8 mouse cellular contexts compared by ENCODE assay signal in the genomic region with DNA sequence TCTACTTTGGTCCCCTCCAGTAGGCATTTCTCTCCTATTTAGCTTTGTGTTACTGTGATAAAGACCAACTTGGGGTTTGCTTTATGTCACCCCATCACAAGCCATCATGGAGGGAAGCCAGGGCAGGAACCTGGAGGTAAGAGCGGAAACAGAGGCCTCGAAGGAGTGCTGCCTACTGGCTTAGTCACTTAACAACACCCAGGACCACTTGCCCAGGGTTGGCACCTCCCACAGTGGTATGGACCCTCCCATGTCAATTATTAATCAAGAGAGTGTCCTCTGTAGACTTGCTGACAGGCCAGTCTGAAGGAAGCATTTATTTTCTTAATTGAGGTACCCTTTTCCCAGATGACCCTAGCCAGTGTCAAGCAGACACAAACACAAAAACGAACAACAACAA. TPM values are rescaled to one million over a fixed set of nuclear protein-coding genes. Genes with fewer than 3 reads are reported as not detected.
DNase-seq lines count a peak whose midpoint lies in the region; ATAC-seq and TF ChIP-seq lines count a peak whose summit lies in the region.

No protein-coding gene starts in this region.

- 60% methylated on average over 3 of the region's 3 CpGs for WGBS in heart, embryonic 14.5 days
- 57% methylated on average over 3 of the region's 3 CpGs for WGBS in forebrain, embryonic 12.5 days
- WGBS in kidney, postnatal 0 days = 38% methylated on average over 3 of the region's 3 CpGs
- 64% methylated on average over 3 of the region's 3 CpGs for WGBS in neural tube, embryonic 12.5 days

- ATAC-seq in heart, embryonic 14.5 days (ENCODE audit: insufficient number of reproducible peaks, insufficient read depth, low FRiP score, low read depth) = no peak
- 0 out of 2 replicates have a peak, but pooled peaks have one; percentile 37 for ATAC-seq in forebrain, embryonic 12.5 days (ENCODE audit: low FRiP score)
- peak; percentile 57; the same call in 1 of the 2 replicates for ATAC-seq in kidney, postnatal 0 days (replicated peaks; ENCODE audit: low FRiP score, low read depth)
- ATAC-seq in neural tube, embryonic 12.5 days (ENCODE audit: low FRiP score, low read depth) = no peak

- H3K36me3 ChIP-seq in heart, embryonic 14.5 days (ENCODE audit: control insufficient read depth, insufficient read depth, low read length) = peaks cover 12% of the 10 kb centered on the region
- no peaks in the 10 kb centered on the region for H3K36me3 ChIP-seq in forebrain, embryonic 12.5 days (replicated peaks)
- H3K36me3 ChIP-seq in kidney, postnatal 0 days (ENCODE audit: insufficient read depth, low read length) = no peaks in the 10 kb centered on the region
- no peaks in the 10 kb centered on the region for H3K36me3 ChIP-seq in neural tube, embryonic 12.5 days

- peak overlapping the region; percentile 75 for H3K9ac ChIP-seq in heart, embryonic 14.5 days (ENCODE audit: low read length)
- H3K9ac ChIP-seq in forebrain, embryonic 12.5 days = peak overlapping the region; percentile 59
- peak overlapping the region; percentile 81 for H3K9ac ChIP-seq in kidney, postnatal 0 days (ENCODE audit: low read depth, low read length)
- H3K9ac ChIP-seq in neural tube, embryonic 12.5 days = peak overlapping the region; percentile 66; the same call in 1 of the 2 replicates

- H3K27ac ChIP-seq in heart, embryonic 14.5 days (replicated peaks in 1 of 2; ENCODE audit: control insufficient read depth in 1 of 2, insufficient read depth in 1 of 2, low read depth in 2 of 2, low read length in 2 of 2) = peak overlapping the region; percentile 95 to 99; a peak in 3 of 4 replicates
- H3K27ac ChIP-seq in forebrain, embryonic 12.5 days = peak overlapping the region; percentile 97
- H3K27ac ChIP-seq in kidney, postnatal 0 days = peak overlapping the region; percentile 98
- no peak overlapping the region for H3K27ac ChIP-seq in neural tube, embryonic 12.5 days

- no peak for TF ChIP-seq CTCF in kidney, postnatal 0 days (IDR thresholded peaks at IDR 0.05; ENCODE audit: low read depth)

- DNase-seq in heart, adult 8-10 months (ENCODE audit: low spot score) = no peak
- peak; percentile 50 for DNase-seq in kidney, postnatal 0 days (ENCODE audit: low spot score)
- no peak for DNase-seq in urinary bladder, adult 2 months (ENCODE audit: low spot score)
- no peak for DNase-seq in retina, embryonic 14.5 days (ENCODE audit: low spot score)
- DNase-seq in adrenal gland, adult 8-10 months = no peak

- peak overlapping the region; percentile 87 for H3K4me2 ChIP-seq in heart, embryonic 14.5 days (ENCODE audit: low read length)
- H3K4me2 ChIP-seq in forebrain, embryonic 12.5 days = peak overlapping the region; percentile 70
- H3K4me2 ChIP-seq in kidney, postnatal 0 days (ENCODE audit: low read length) = peak overlapping the region; percentile 81
- peak overlapping the region; percentile 74 for H3K4me2 ChIP-seq in neural tube, embryonic 12.5 days (replicated peaks)

- H3K4me1 ChIP-seq in heart, embryonic 14.5 days (ENCODE audit: control insufficient read depth in 2 of 2, insufficient read depth in 2 of 2, low read length in 2 of 2) = peaks cover 7 to 14% of the 10 kb centered on the region in 2 experiments
- peaks cover 15% of the 10 kb centered on the region for H3K4me1 ChIP-seq in forebrain, embryonic 12.5 days
- H3K4me1 ChIP-seq in kidney, postnatal 0 days (replicated peaks; ENCODE audit: insufficient read depth, low read length) = peaks cover 4% of the 10 kb centered on the region
- peaks cover 8% of the 10 kb centered on the region for H3K4me1 ChIP-seq in neural tube, embryonic 12.5 days

- no peaks in the 10 kb centered on the region for H3K9me3 ChIP-seq in heart, embryonic 14.5 days (ENCODE audit: control insufficient read depth, low read length)
- H3K9me3 ChIP-seq in forebrain, embryonic 12.5 days = no peaks in the 10 kb centered on the region
- H3K9me3 ChIP-seq in kidney, postnatal 0 days (replicated peaks; ENCODE audit: low read length) = no peaks in the 10 kb centered on the region
- no peaks in the 10 kb centered on the region for H3K9me3 ChIP-seq in neural tube, embryonic 12.5 days

- peak overlapping the region; percentile 63 to 98; a peak in 3 of 4 replicates for H3K4me3 ChIP-seq in heart, embryonic 14.5 days (ENCODE audit: control insufficient read depth in 1 of 2, insufficient read depth in 1 of 2, low read depth in 1 of 2, low read length in 2 of 2)
- peak overlapping the region; percentile 58 for H3K4me3 ChIP-seq in forebrain, embryonic 12.5 days (replicated peaks)
- peak overlapping the region; percentile 63 for H3K4me3 ChIP-seq in kidney, postnatal 0 days (replicated peaks; ENCODE audit: low read depth, low read length)
- H3K4me3 ChIP-seq in neural tube, embryonic 12.5 days = peak overlapping the region; percentile 63

- no peaks in the 10 kb centered on the region for H3K27me3 ChIP-seq in heart, embryonic 14.5 days (ENCODE audit: control insufficient read depth, insufficient read depth, low read length)
- peaks cover 17% of the 10 kb centered on the region; the same call in 1 of the 2 replicates for H3K27me3 ChIP-seq in forebrain, embryonic 12.5 days
- no peaks in the 10 kb centered on the region for H3K27me3 ChIP-seq in kidney, postnatal 0 days (ENCODE audit: insufficient read depth, low read length)
- peaks cover 3% of the 10 kb centered on the region for H3K27me3 ChIP-seq in neural tube, embryonic 12.5 days (replicated peaks)

RNA-seq across cellular contexts. Expression of a gene that starts 0.5 kb away (rescaled TPM):
- polyA plus RNA-seq in heart, embryonic 14.5 days (2014; fragmentation: Nextera tagmentation; extraction: Ambion mirVana) = 14.2 and 15.5 TPM in 2 replicates
- 1 to 10 TPM; 8.2 to 9.6 (median 8.9) TPM for total RNA-seq in heart, adult 8-10 months (2022)
- polyA plus RNA-seq in forebrain, embryonic 12.5 days (2016; fragmentation: Nextera tagmentation; extraction: Ambion mirVana) = 7.7 and 8.3 TPM in 2 replicates
- 16.1 and 17.4 TPM in 2 replicates for polyA plus RNA-seq in kidney, postnatal 0 days (2015; fragmentation: Nextera tagmentation; extraction: Ambion mirVana)
- polyA plus RNA-seq in neural tube, embryonic 12.5 days (2016; fragmentation: Nextera tagmentation; extraction: Ambion mirVana) = 9.0 and 9.5 TPM in 2 replicates
- polyA plus RNA-seq in urinary bladder, adult 2 months (2012; rRNA removed) = 10.5 and 12.7 TPM in 2 replicates
- 10 to 100 TPM in 1 of 4 experiments, 1 to 10 TPM in 3; 5.7 to 10.5 (median 7.5) TPM for total RNA-seq in adrenal gland, adult 8-10 months (2022)

RNA-seq across cellular contexts. Expression of a gene that starts 11.5 kb away (rescaled TPM):
- 54.5 and 55.1 TPM in 2 replicates for polyA plus RNA-seq in heart, embryonic 14.5 days (2014; fragmentation: Nextera tagmentation; extraction: Ambion mirVana)
- 1 to 10 TPM; 5.4 to 9.1 (median 8.0) TPM for total RNA-seq in heart, adult 8-10 months (2022)
- 16.4 and 17.8 TPM in 2 replicates for polyA plus RNA-seq in forebrain, embryonic 12.5 days (2016; fragmentation: Nextera tagmentation; extraction: Ambion mirVana)
- polyA plus RNA-seq in kidney, postnatal 0 days (2015; fragmentation: Nextera tagmentation; extraction: Ambion mirVana) = 36.1 and 41.1 TPM in 2 replicates
- polyA plus RNA-seq in neural tube, embryonic 12.5 days (2016; fragmentation: Nextera tagmentation; extraction: Ambion mirVana) = 16.4 and 17.5 TPM in 2 replicates
- polyA plus RNA-seq in urinary bladder, adult 2 months (2012; rRNA removed) = 29.2 and 29.5 TPM in 2 replicates
- 1 to 10 TPM; 4.4 to 6.6 (median 5.1) TPM for total RNA-seq in adrenal gland, adult 8-10 months (2022)

RNA-seq across cellular contexts. Expression of a gene that starts 14.6 kb away (rescaled TPM):
- 0.70 and 0.86 TPM in 2 replicates for polyA plus RNA-seq in heart, embryonic 14.5 days (2014; fragmentation: Nextera tagmentation; extraction: Ambion mirVana)
- 1 to 10 TPM in 3 of 4 experiments, not detected in 1; 1.2 to 1.6 (median 1.4) TPM for total RNA-seq in heart, adult 8-10 months (2022)
- 0.17 TPM in 1 of 2 replicates, not detected in the other for polyA plus RNA-seq in forebrain, embryonic 12.5 days (2016; fragmentation: Nextera tagmentation; extraction: Ambion mirVana)
- polyA plus RNA-seq in kidney, postnatal 0 days (2015; fragmentation: Nextera tagmentation; extraction: Ambion mirVana) = 3.5 and 3.7 TPM in 2 replicates
- polyA plus RNA-seq in neural tube, embryonic 12.5 days (2016; fragmentation: Nextera tagmentation; extraction: Ambion mirVana) = 0.49 and 1.2 TPM in 2 replicates
- polyA plus RNA-seq in urinary bladder, adult 2 months (2012; rRNA removed) = 0.10 TPM in 1 of 2 replicates, not detected in the other
- total RNA-seq in adrenal gland, adult 8-10 months (2022) = 1,000 to 10,000 TPM in 1 of 4 experiments, 100 to 1,000 TPM in 3; 210 to 1,003 (median 584) TPM

RNA-seq across cellular contexts. Expression of a gene that starts 17.2 kb away (rescaled TPM):
- polyA plus RNA-seq in heart, embryonic 14.5 days (2014; fragmentation: Nextera tagmentation; extraction: Ambion mirVana) = 169 and 178 TPM in 2 replicates
- total RNA-seq in heart, adult 8-10 months (2022) = 1,000 to 10,000 TPM; 2,176 to 4,520 (median 3,450) TPM
- 0.20 and 0.36 TPM in 2 replicates for polyA plus RNA-seq in forebrain, embryonic 12.5 days (2016; fragmentation: Nextera tagmentation; extraction: Ambion mirVana)
- 1.8 and 2.1 TPM in 2 replicates for polyA plus RNA-seq in kidney, postnatal 0 days (2015; fragmentation: Nextera tagmentation; extraction: Ambion mirVana)
- 2.7 and 2.9 TPM in 2 replicates for polyA plus RNA-seq in neural tube, embryonic 12.5 days (2016; fragmentation: Nextera tagmentation; extraction: Ambion mirVana)
- 7.0 and 9.0 TPM in 2 replicates for polyA plus RNA-seq in urinary bladder, adult 2 months (2012; rRNA removed)
- total RNA-seq in adrenal gland, adult 8-10 months (2022) = 1 to 10 TPM in 1 of 4 experiments, under 1 TPM in 2, not detected in 1; 0.37 to 1.0 (median 0.73) TPM

RNA-seq across cellular contexts. Expression of a gene that starts 38.0 kb away (rescaled TPM):
- 120 and 138 TPM in 2 replicates for polyA plus RNA-seq in heart, embryonic 14.5 days (2014; fragmentation: Nextera tagmentation; extraction: Ambion mirVana)
- 10 to 100 TPM; 66.9 to 78.4 (median 71.0) TPM for total RNA-seq in heart, adult 8-10 months (2022)
- polyA plus RNA-seq in forebrain, embryonic 12.5 days (2016; fragmentation: Nextera tagmentation; extraction: Ambion mirVana) = 142 and 154 TPM in 2 replicates
- polyA plus RNA-seq in kidney, postnatal 0 days (2015; fragmentation: Nextera tagmentation; extraction: Ambion mirVana) = 155 and 158 TPM in 2 replicates
- 192 and 196 TPM in 2 replicates for polyA plus RNA-seq in neural tube, embryonic 12.5 days (2016; fragmentation: Nextera tagmentation; extraction: Ambion mirVana)
- 105 and 127 TPM in 2 replicates for polyA plus RNA-seq in urinary bladder, adult 2 months (2012; rRNA removed)
- 100 to 1,000 TPM in 1 of 4 experiments, 10 to 100 TPM in 3; 78.5 to 100 (median 88.6) TPM for total RNA-seq in adrenal gland, adult 8-10 months (2022)

Comparison
In these comparisons a context has a peak if more than half of its experiments do, and no peak if none do; other contexts are left out.
1. ATAC-seq: peak in forebrain, embryonic 12.5 days (single experiment) and kidney, postnatal 0 days (single experiment); none in heart, embryonic 14.5 days (single experiment) and neural tube, embryonic 12.5 days (single experiment).
2. Peak in every context shown above with its lines, with median percentiles within 50 percentile points of each other: H3K4me2 ChIP-seq, H3K4me3 ChIP-seq and H3K9ac ChIP-seq.